Mouse (Mus musculus): ENCODE measurements around the gene Gh.

- TF ChIP-seq GATA1 (IDR thresholded peaks at IDR 0.05; ENCODE audit: borderline replicate concordance, low read length) (no peak), FLI1 (IDR thresholded peaks at IDR 0.05; ENCODE audit: low read length) (no peak)
Measured at GRCm38 (mm10) chr11:106286987-106287386, 14.7 kb downstream of the Gh start.

Data from megakaryocyte, embryonic 14.5 days (primary cell).